Mouse (Mus musculus): ENCODE measurements around the gene 1700019D03Rik.

- TF ChIP-seq CTCF (IDR thresholded peaks at IDR 0.05; ENCODE audit: low read depth), result no peak
- no peak for TF ChIP-seq EP300 (IDR thresholded peaks at IDR 0.05; ENCODE audit: low read depth)
Measured at GRCm38 (mm10) chr1:53037443-53037871, 17.5 kb upstream of the 1700019D03Rik start.

All from liver, postnatal 0 days (tissue).